Mouse (Mus musculus): ENCODE measurements around the gene Pi4k2b. TPM values are rescaled to one million over a fixed set of nuclear protein-coding genes. Genes with fewer than 3 reads are reported as not detected.
A peak's percentile ranks its signal among the peaks of the same experiment; 100 is the strongest.
"Not testable (repeated sequence)": the region's sequence is repeated elsewhere in the genome, so short reads cannot be mapped to it uniquely, and the experiment has no call there.

Gene Pi4k2b
- total RNA-seq, 1 experiment from 2014 or later: 9.8 TPM

- not testable (repeated sequence) for DNase-seq
These were observed 35.3 kb downstream of the Pi4k2b start for GRCm38 (mm10) chr5:52776466-52777354.

GRCm38 (mm10) chr5:52782523-52783250 is 41.3 kb downstream of the Pi4k2b start:
- peak; percentile 87 for DNase-seq

- no peak for DNase-seq
These were observed 41.9 kb downstream of the Pi4k2b start for GRCm38 (mm10) chr5:52783251-52783620.

- no peak for DNase-seq
These were observed 42.6 kb downstream of the Pi4k2b start for GRCm38 (mm10) chr5:52783957-52784356.

GRCm38 (mm10) chr5:52786556-52787322 is 45.4 kb downstream of the Pi4k2b start:
- peak; percentile 31 for DNase-seq

- no peak for DNase-seq
These were observed 51.9 kb downstream of the Pi4k2b start for GRCm38 (mm10) chr5:52793230-52793629.

- DNase-seq: no peak
These were observed 52.7 kb downstream of the Pi4k2b start for GRCm38 (mm10) chr5:52794109-52794508.

GRCm38 (mm10) chr5:52799274-52799985 is 58.1 kb downstream of the Pi4k2b start:
- DNase-seq: no peak

GRCm38 (mm10) chr5:52805801-52806200 is 64.4 kb downstream of the Pi4k2b start:
- no peak for DNase-seq

GRCm38 (mm10) chr5:52806349-52806748 is 65.0 kb downstream of the Pi4k2b start:
- no peak for DNase-seq

- DNase-seq: no peak
These were observed 65.7 kb downstream of the Pi4k2b start for GRCm38 (mm10) chr5:52807030-52807429.

GRCm38 (mm10) chr5:52810446-52810845 is 69.1 kb downstream of the Pi4k2b start:
- DNase-seq: no peak

- DNase-seq: no peak
These were observed 69.7 kb downstream of the Pi4k2b start for GRCm38 (mm10) chr5:52811056-52811455.

GRCm38 (mm10) chr5:52812456-52812855 is 71.1 kb downstream of the Pi4k2b start:
- DNase-seq: no peak

GRCm38 (mm10) chr5:52813312-52813711 is 71.9 kb downstream of the Pi4k2b start:
- DNase-seq: no peak

- DNase-seq: no peak
These were observed 77.3 kb downstream of the Pi4k2b start for GRCm38 (mm10) chr5:52818676-52819075.

Other genes with a start within 250 kb of the Pi4k2b start
- 0.46 and 0.52 TPM in 2 replicates for gene Lgi2, start 175.1 kb upstream of the Pi4k2b start, total RNA-seq (2021)
- gene Sepsecs, start 71.9 kb upstream of the Pi4k2b start, total RNA-seq (2021): 18.4 and 20.7 TPM in 2 replicates
- 14.3 and 15.2 TPM in 2 replicates for gene Zcchc4, start 33.8 kb downstream of the Pi4k2b start, total RNA-seq (2021)
- 69.7 and 77.1 TPM in 2 replicates for gene Anapc4, start 92.4 kb downstream of the Pi4k2b start, total RNA-seq (2021)